Mouse (Mus musculus): ENCODE measurements around the gene Lgals9. TPM values are rescaled to one million over a fixed set of nuclear protein-coding genes. Genes with fewer than 3 reads are reported as not detected.

Lgals9 gene
- 100 to 1,000 TPM; 104 to 109 TPM for total RNA-seq (2023)

DNA sequence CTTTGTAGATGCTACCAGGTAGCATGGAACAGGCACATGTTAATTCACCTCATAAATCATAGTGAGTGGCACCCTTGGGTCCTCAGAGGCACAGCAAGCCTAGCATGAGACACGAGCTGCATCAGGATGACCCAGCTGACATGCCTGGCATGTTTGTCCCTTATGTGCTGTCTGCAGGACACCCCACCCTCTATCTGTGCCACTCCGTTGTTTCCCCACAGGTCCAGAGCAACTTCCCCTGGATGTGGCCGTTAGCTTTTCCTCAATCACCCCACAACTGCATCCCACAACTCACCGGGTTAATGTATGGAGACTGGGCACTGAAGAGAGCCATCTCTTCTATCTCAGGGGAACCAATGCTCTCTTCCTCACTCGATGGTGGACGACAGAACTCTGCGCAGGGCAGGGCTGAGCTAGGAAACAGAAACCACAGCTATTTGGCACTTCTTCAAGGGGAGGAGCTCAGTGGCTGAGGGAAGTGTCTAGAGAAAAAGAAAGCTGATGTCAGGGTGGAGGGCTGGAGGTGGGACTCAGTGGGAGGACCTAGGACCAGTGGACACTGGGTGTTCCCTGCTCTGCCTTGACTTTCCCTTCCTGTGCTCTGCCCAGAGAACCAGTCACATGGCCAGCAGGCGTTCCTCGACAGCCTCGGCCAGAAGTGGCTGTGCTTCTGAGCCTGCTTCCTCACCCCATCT, at the start of gene Lgals9:
TSS of gene Lgals9 (minus strand) at position 464 of the 695 bp plus-strand sequence.

DNA sequence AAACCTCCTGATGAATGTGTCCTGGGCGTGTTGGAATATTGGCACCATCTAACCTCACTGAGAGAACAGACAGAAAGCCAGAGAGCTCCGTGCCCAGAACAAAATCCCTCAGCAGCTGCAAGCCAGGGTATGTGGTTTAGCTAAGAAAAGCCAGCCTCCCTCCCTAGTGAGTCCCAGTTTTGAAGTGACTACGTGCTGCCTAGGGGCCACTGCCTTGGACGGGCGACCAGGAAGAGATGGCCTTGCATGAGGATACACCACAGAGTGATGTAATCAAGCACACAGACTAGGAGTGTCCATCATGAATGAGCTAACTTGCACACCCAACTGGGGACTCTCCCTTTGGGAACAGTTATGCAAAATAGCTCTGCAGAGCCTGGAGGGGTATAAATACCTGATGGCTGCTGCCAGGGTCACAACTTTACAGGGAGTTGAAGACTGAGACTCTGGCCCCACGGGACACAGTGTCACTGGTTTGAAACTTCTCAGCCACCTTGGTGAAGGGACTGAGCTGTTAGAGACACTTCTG, 64.3 kb downstream of the Lgals9 start, which contains the start of gene Nos2:
TSS of gene Nos2 (plus strand) at position 377 of the 529 bp plus-strand sequence.

Other genes starting within 250 kb of the Lgals9 start
- gene Ccnq, start 233.2 kb downstream of the Lgals9 start, total RNA-seq (2023), result 10 to 100 TPM; 10.7 to 12.2 TPM
- 1 to 10 TPM; 2.3 to 3.7 TPM for gene Lyrm9, start 158.4 kb downstream of the Lgals9 start, total RNA-seq (2023)
- gene Nos2, start 64.2 kb downstream of the Lgals9 start, total RNA-seq (2023), result not detected
- gene Ksr1, start 161.5 kb upstream of the Lgals9 start, total RNA-seq (2023), result 10 to 100 TPM; 17.9 to 19.5 TPM

Measured in monocyte, adult 59 days (primary cell).